ENCODE assay signal across 9 mouse cellular contexts in genomic region chr8:117303666-117304065, GRCm38 (mm10). TPM values are rescaled to one million over a fixed set of nuclear protein-coding genes. Genes with fewer than 3 reads are reported as not detected.
DNase-seq lines count a peak whose midpoint lies in the region; ATAC-seq and TF ChIP-seq lines count a peak whose summit lies in the region.
"Had no signal": no experiment of that assay in that cellular context is flagged by ENCODE, and none has a peak within 500 bp of the region (broad histone marks: within the 10 kb centered on the region; RNA-seq: fewer than 3 reads in every experiment).

No protein-coding gene starts in this region.

- H3K27me3 ChIP-seq in kidney, embryonic 15.5 days: no peaks in the 10 kb centered on the region
- H3K27me3 ChIP-seq in embryonic facial prominence, embryonic 10.5 days (replicated peaks; ENCODE audit: low read depth, poor library complexity, severe bottlenecking): no peaks in the 10 kb centered on the region
- H3K27me3 ChIP-seq in forebrain, embryonic 15.5 days: no peaks in the 10 kb centered on the region

- H3K27ac ChIP-seq in kidney, embryonic 15.5 days: peak overlapping the region; percentile 57
- H3K27ac ChIP-seq in embryonic facial prominence, embryonic 10.5 days (replicated peaks): peak overlapping the region; percentile 55
- peak overlapping the region; percentile 22 for H3K27ac ChIP-seq in macrophage
- no peak overlapping the region for H3K27ac ChIP-seq in layer of hippocampus, adult 2 months
- H3K27ac ChIP-seq in forebrain, embryonic 15.5 days (replicated peaks): no peak overlapping the region

- H3K9me3 ChIP-seq in kidney, embryonic 15.5 days (replicated peaks): no peaks in the 10 kb centered on the region
- H3K9me3 ChIP-seq in embryonic facial prominence, embryonic 10.5 days: no peaks in the 10 kb centered on the region
- no peaks in the 10 kb centered on the region for H3K9me3 ChIP-seq in forebrain, embryonic 15.5 days

- no peak overlapping the region for H3K4me2 ChIP-seq in kidney, embryonic 15.5 days
- no peak overlapping the region for H3K4me2 ChIP-seq in forebrain, embryonic 15.5 days (replicated peaks)

- peaks cover 79% of the 10 kb centered on the region for H3K4me1 ChIP-seq in kidney, embryonic 15.5 days
- H3K4me1 ChIP-seq in embryonic facial prominence, embryonic 10.5 days: peaks cover 95% of the 10 kb centered on the region
- peaks cover 34% of the 10 kb centered on the region for H3K4me1 ChIP-seq in forebrain, embryonic 15.5 days

- H3K36me3 ChIP-seq in kidney, embryonic 15.5 days: no peaks in the 10 kb centered on the region
- no peaks in the 10 kb centered on the region for H3K36me3 ChIP-seq in embryonic facial prominence, embryonic 10.5 days (replicated peaks)
- H3K36me3 ChIP-seq in macrophage (ENCODE audit: inconsistent target): no peaks in the 10 kb centered on the region
- H3K36me3 ChIP-seq in forebrain, embryonic 15.5 days: no peaks in the 10 kb centered on the region

- H3K79me2 ChIP-seq in macrophage (ENCODE audit: inconsistent target): peaks cover 99% of the 10 kb centered on the region

- 37% methylated on average over 9 of the region's 9 CpGs for WGBS in kidney, embryonic 15.5 days
- 37% methylated on average over 9 of the region's 9 CpGs for WGBS in embryonic facial prominence, embryonic 10.5 days
- WGBS in macrophage (ENCODE audit: missing documents): 7% methylated on average over 7 of the region's 9 CpGs
- WGBS in forebrain, embryonic 15.5 days: 70% methylated on average over 9 of the region's 9 CpGs

- H3K4me3 ChIP-seq in kidney, embryonic 15.5 days (replicated peaks): no peak overlapping the region
- H3K4me3 ChIP-seq in embryonic facial prominence, embryonic 10.5 days: no peak overlapping the region
- H3K4me3 ChIP-seq in macrophage (ENCODE audit: inconsistent target): no peak overlapping the region
- no peak overlapping the region for H3K4me3 ChIP-seq in layer of hippocampus, adult 2 months
- no peak overlapping the region for H3K4me3 ChIP-seq in forebrain, embryonic 15.5 days

- no peak overlapping the region for H3K9ac ChIP-seq in kidney, embryonic 15.5 days
- no peak overlapping the region for H3K9ac ChIP-seq in forebrain, embryonic 15.5 days (replicated peaks)

- no peak for ATAC-seq in kidney, embryonic 15.5 days (replicated peaks; ENCODE audit: low FRiP score)
- peak; percentile 55 for ATAC-seq in CD4-positive, CD25-positive, alpha-beta regulatory T cell, adult 4 months
- no peak for ATAC-seq in forebrain, embryonic 15.5 days (replicated peaks)

- no peak for TF ChIP-seq CTCF in layer of hippocampus, adult 2 months (conservative IDR thresholded peaks at IDR 0.05)

- no peak for DNase-seq in kidney, adult 9 months
- no peak for DNase-seq in embryonic facial prominence, embryonic 10.5 days (ENCODE audit: low spot score)
- no peak for DNase-seq in layer of hippocampus, adult 2 months (ENCODE audit: low spot score in 2 of 2)
- DNase-seq in thymus, adult 18-20 months: no peak
- DNase-seq: kidney, postnatal 4 days had no signal

RNA-seq across cellular contexts. Expression of gene Cmip, which starts 46.8 kb away (rescaled TPM):
- 20.5 and 21.8 TPM in 2 replicates for polyA plus RNA-seq in kidney, embryonic 15.5 days (2015; fragmentation: Nextera tagmentation; extraction: Ambion mirVana)
- polyA plus RNA-seq in CD4-positive, CD25-positive, alpha-beta regulatory T cell, adult 4 months (2017; shearing (Covaris generic)): 10 to 100 TPM; 28.6 to 31.0 TPM
- 9.2 and 9.8 TPM in 2 replicates for polyA plus RNA-seq in embryonic facial prominence, embryonic 10.5 days (2016; fragmentation: Nextera tagmentation; extraction: Ambion mirVana)
- total RNA-seq in macrophage (2018; cell fraction: chromatin; rRNA removed): 100 to 1,000 TPM in 23 of 26 experiments, 10 to 100 TPM in 3; 61.7 to 168 (median 115) TPM
- total RNA-seq in macrophage (2018; cell fraction: cytosol; rRNA removed): 10 to 100 TPM; 66.7 to 95.6 (median 83.4) TPM
- total RNA-seq in macrophage (2018; cell fraction: nucleus; rRNA removed): 10 to 100 TPM; 49.1 to 97.6 (median 85.9) TPM
- 47.6 to 64.8 TPM (median 62.8 TPM) in 3 replicates for polyA plus RNA-seq in macrophage (2018)
- total RNA-seq in layer of hippocampus, adult 2 months (2021): 100 to 1,000 TPM; 269 to 286 TPM
- polyA plus RNA-seq in forebrain, embryonic 15.5 days (2015; fragmentation: Nextera tagmentation; extraction: Ambion mirVana): 83.8 and 113 TPM in 2 replicates

Comparison
In these comparisons a context has a peak if more than half of its experiments do, and no peak if none do; other contexts are left out.
1. H3K27ac ChIP-seq: peak in kidney, embryonic 15.5 days (single experiment), embryonic facial prominence, embryonic 10.5 days (single experiment) and macrophage (single experiment); none in layer of hippocampus, adult 2 months (single experiment) and forebrain, embryonic 15.5 days (single experiment).